Mouse (Mus musculus): ENCODE measurements around the gene Ssh1.

DNA sequence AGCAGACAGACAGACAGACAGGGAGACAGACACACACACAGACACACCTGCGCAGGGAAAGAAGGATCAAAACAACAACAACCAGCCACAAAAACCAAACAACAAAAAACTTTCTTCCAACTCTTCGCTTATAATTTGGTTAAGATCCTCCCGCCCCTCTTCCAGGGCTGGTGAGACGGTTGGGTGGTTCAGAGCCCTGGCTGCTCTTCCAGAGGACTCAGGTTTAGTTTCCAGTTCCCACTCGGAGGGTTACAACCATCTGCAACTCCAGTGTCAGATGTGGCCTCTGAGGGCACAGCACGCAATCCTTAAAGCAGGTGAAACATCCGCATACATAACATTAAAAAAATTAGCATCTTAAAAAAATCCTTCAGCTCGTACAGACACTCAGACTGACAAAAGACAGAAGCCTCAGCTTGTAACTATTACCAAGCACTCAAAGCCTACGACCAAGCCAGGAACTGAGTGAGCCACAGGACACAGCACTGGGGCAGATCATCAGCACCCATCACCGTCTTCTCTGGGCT, 22.2 kb downstream of the Ssh1 start:
- TF ChIP-seq CTCF (IDR thresholded peaks at IDR 0.05; ENCODE audit: control insufficient read depth, insufficient read depth, insufficient read length) (no peak), MYOG (IDR thresholded peaks at IDR 0.05; ENCODE audit: control insufficient read depth, extremely low read depth, insufficient read length) (no peak)

Measured in C2C12 (cell line).